Mouse (Mus musculus) liver, embryonic 14.5 days (tissue): ENCODE measurements around the gene Tef. TPM values are rescaled to one million over a fixed set of nuclear protein-coding genes. Genes with fewer than 3 reads are reported as not detected.
A peak's percentile ranks its signal among the peaks of the same experiment; 100 is the strongest.

ENCODE experiments used
- ATAC-seq: fragments of 200-750 bp; cut with Nextera tagmentation; 2 replicates; pipeline ENCODE4 v1.8.0; 2017; ENCODE audit warnings: moderate number of reproducible peaks, mild to moderate bottlenecking, moderate library complexity; ENCODE audit not compliant: insufficient read depth
- DNase-seq, 3 experiments: peaks; one replicate each; pipeline ENCODE4 v3.0.0-alpha.2; 2012 to 2013; ENCODE audit warnings: low read depth in 3 of 3, low spot score in 3 of 3
- H3K27ac ChIP-seq: fragments of 300-500 bp; sonication (generic); 2 replicates; pipeline ENCODE4 v1.5.1; 2014; ENCODE audit warnings: moderate library complexity, mild to moderate bottlenecking, control low read depth, inconsistent platforms
- H3K27me3 ChIP-seq: fragments of 300-500 bp; sonication (generic); 2 replicates; pipeline ENCODE4 v1.6.1; 2014; ENCODE audit warnings: mild to moderate bottlenecking, low read length, moderate library complexity; ENCODE audit not compliant: control insufficient read depth, insufficient read depth
- H3K36me3 ChIP-seq: fragments of 300-500 bp; sonication (generic); replicated peaks from 2 replicates; pipeline ENCODE4 v1.6.1; 2014; ENCODE audit warnings: low read depth; ENCODE audit not compliant: control insufficient read depth, insufficient read depth
- H3K4me1 ChIP-seq, 2 experiments: fragments of 200-500 bp in 1 of 2; fragments of 300-500 bp in 1 of 2; sonication (generic) in 1 of 2; replicated peaks; 2 replicates each; pipeline ENCODE4 v1.6.1; 2012 to 2014; ENCODE audit warnings: antibody characterized with exemption in 1 of 2, inconsistent platforms in 1 of 2, low read length in 1 of 2; ENCODE audit not compliant: control insufficient read depth in 2 of 2, insufficient read depth in 2 of 2
- H3K4me2 ChIP-seq: fragments of 300-500 bp; sonication (generic); 2 replicates; pipeline ENCODE4 v1.6.1; 2014; ENCODE audit warnings: low read depth, mild to moderate bottlenecking, control low read depth, moderate library complexity
- H3K4me3 ChIP-seq, 2 experiments: fragments of 200-500 bp in 1 of 2; fragments of 300-500 bp in 1 of 2; sonication (generic) in 1 of 2; 2 replicates each; pipeline ENCODE4 v1.5.1; 2012 to 2014; ENCODE audit warnings: low read depth in 2 of 2, low read length in 2 of 2, mild to moderate bottlenecking in 2 of 2, control low read depth in 1 of 2, inconsistent platforms in 1 of 2, moderate library complexity in 1 of 2; ENCODE audit not compliant: insufficient read depth in 1 of 2
- H3K9ac ChIP-seq: fragments of 300-500 bp; sonication (generic); replicated peaks from 2 replicates; pipeline ENCODE4 v1.6.1; 2014; ENCODE audit warnings: mild to moderate bottlenecking, control low read depth, moderate library complexity
- H3K9me3 ChIP-seq: fragments of 300-500 bp; sonication (generic); 2 replicates; pipeline ENCODE4 v1.6.1; 2016; ENCODE audit warnings: low read length, mixed read lengths; ENCODE audit not compliant: control insufficient read depth
- CTCF ChIP-seq: IDR thresholded peaks from 2 replicates; pipeline ENCODE4 v1.5.1; 2016; ENCODE audit warnings: antibody characterized with exemption, low read depth, control low read depth
- EP300 ChIP-seq: IDR thresholded peaks from 2 replicates; pipeline ENCODE4 v1.6.1; 2016; ENCODE audit warnings: antibody characterized with exemption, low read depth
- WGBS: fragments of 180-500 bp; shearing (Covaris S2); extraction: QIAGEN DNeasy Blood & Tissue Kit; methylation state at CpG from one replicate; pipeline ENCODE4 v1.1.7; 2014; ENCODE audit not compliant: insufficient replicate concordance; 5-methylcytosine and 5-hydroxymethylcytosine counted together
- polyA plus RNA-seq, 2 experiments: library from polyadenylated mRNA; depleted of rRNA in 1 of 2; stranded (reverse) in 1 of 2; unstranded in 1 of 2; fragments of >200 nt; fragmentation: Nextera tagmentation in 1 of 2; extraction: Ambion mirVana in 1 of 2; gene quantifications; 2 replicates each; pipeline versions ENCODE4 v1.2.1 to v1.2.3; 2012 to 2014

Tef gene
- polyA plus RNA-seq, 2 experiments: 2.7 to 5.1 TPM

DNA sequence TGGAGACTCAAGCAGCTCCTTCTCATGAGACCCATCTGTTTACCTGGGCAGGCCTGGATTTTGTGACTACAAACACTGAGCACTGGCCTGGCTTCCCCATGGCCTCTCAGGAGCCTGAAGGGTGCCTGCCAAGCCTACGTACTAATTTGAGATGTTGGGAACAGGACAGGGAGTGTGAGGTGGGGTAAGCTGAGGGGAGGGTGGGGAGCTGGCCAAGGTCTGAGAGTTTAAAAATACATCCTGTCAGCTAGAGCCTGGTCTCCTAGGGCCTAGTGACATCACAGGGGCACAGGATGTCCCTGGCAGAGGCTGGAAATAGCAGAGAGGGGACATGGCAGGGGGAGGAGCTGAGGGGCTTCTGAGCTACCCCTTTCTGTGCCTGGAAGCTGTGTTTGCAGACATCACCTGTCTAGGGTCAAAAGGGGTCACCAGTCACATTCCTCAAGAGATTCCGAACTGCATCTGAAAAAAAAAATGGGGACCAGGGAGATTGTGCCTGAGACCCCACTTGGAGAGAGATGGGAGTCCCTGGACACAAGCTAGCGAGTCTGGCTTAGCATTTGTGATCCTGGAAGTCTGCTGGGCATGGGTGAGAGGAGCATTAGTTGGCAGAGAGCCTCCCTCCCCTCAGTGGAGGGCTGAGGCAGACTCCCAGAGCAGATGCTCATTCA, 32.1 kb downstream of the Tef start:
- no peak for TF ChIP-seq EP300
- no peak for TF ChIP-seq CTCF
- Histone ChIP-seq H3K9ac (no peak overlapping the region), H3K4me2 (no peak overlapping the region), H3K27ac (no peak overlapping the region), H3K36me3 (no peaks in the 10 kb centered on the region), H3K4me1 (peaks cover 2 to 8% of the 10 kb centered on the region in 2 experiments; a peak in 3 of 4 replicates), H3K27me3 (peaks cover 5% of the 10 kb centered on the region), H3K9me3 (no peaks in the 10 kb centered on the region), H3K4me3 (no peak overlapping the region)
- 72% methylated on average over 3 of the region's 3 CpGs for WGBS
- DNase-seq (no peak), ATAC-seq (no peak)

DNA sequence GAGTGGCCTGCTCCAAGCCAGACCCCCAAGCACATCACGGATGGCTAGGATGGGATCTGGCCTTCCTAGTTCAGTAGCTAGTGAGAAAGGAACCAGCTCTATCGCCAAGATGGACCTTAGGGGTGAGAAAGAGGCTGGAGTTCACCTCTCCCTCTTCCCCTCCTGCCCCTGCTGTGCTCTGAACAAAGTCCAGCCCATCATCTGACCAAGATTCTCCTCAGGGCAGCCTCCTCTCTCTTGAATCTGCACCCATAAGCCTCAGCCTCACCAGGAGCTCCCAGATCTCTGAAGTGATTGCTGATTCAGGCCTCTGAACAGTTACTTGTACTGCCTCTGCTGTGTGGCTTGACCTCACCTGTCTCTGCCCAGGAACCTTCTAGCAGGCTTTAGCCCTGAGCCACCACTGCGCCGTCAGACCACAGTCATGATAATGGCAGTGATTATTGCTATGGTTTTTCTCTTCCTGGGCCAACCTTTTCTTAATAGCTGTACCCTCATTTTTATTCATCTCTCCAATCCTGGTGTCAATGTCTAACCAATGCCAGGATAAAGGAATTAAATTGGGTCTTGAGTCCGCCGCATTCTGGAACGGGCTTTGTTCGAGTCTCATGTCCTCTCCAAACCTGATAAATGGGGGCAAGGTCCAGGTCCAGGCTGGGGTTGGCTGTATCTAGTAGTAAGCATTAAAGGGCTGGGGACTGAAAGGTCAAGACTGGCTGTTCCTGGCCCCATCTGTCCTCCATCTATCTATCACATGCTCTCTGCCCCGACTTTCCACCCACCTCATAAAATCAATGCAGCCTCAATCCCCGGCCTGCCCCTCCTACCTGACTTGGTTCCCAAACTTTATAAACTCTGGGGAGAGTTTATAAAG, 33.0 kb downstream of the Tef start:
- H3K4me2 ChIP-seq: no peak overlapping the region
- no peaks in the 10 kb centered on the region for H3K9me3 ChIP-seq
- H3K4me3 ChIP-seq: no peak overlapping the region
- no peak overlapping the region for H3K27ac ChIP-seq
- ATAC-seq (no peak), DNase-seq (no peak)
- no peak overlapping the region for H3K9ac ChIP-seq
- TF ChIP-seq CTCF (no peak), EP300 (no peak)
- WGBS: 60% methylated on average over 10 of the region's 10 CpGs
- peaks cover 5% of the 10 kb centered on the region for H3K27me3 ChIP-seq
- H3K4me1 ChIP-seq: peaks cover 2 to 10% of the 10 kb centered on the region in 2 experiments; a peak in 3 of 4 replicates
- H3K36me3 ChIP-seq: no peaks in the 10 kb centered on the region

DNA sequence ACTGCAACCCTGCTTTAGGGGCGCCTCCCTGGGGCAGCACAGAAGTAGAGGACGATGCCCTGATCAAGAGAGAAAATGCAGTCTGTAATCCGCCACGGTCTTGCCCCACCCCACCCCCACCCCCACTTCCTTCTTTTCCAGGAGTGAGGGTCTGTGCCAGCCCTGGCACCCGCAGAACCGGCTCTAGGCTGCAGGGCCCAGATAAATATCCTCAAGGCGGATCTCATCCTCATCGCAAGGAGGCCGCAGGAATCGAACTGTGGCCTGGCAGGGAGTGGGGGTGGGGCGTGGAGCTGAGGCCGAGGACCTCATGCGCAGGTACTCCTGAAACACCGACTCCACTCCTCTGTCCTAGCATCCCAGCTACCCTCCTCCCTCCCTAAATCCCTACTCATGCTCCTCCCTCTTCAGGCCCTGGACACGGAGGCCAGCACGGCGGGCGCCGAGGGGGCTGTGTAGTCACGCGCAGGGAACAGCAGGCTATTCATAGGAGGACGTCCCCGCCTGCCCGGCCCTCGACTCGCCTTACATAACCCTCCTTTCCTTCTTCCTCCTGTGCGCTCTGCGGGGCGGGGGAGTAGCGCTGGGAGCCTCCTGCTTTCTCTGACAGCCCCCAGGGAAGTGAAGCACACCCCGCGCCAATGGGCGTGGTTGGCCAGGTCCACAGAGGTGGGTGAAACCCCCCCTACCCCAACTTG, 34.1 kb downstream of the Tef start:
- Histone ChIP-seq H3K27ac (no peak overlapping the region), H3K4me2 (peak overlapping the region; percentile 51), H3K4me3 (peak overlapping the region; percentile 5 to 32; a peak in 3 of 4 replicates), H3K36me3 (no peaks in the 10 kb centered on the region), H3K9ac (no peak overlapping the region), H3K27me3 (peaks cover 5% of the 10 kb centered on the region), H3K4me1 (peaks cover 2 to 10% of the 10 kb centered on the region in 2 experiments; a peak in 3 of 4 replicates), H3K9me3 (no peaks in the 10 kb centered on the region)
- ATAC-seq (no peak), DNase-seq (no peak)
- no peak for TF ChIP-seq EP300
- no peak for TF ChIP-seq CTCF
- 1% methylated on average over 33 of the region's 33 CpGs for WGBS

DNA sequence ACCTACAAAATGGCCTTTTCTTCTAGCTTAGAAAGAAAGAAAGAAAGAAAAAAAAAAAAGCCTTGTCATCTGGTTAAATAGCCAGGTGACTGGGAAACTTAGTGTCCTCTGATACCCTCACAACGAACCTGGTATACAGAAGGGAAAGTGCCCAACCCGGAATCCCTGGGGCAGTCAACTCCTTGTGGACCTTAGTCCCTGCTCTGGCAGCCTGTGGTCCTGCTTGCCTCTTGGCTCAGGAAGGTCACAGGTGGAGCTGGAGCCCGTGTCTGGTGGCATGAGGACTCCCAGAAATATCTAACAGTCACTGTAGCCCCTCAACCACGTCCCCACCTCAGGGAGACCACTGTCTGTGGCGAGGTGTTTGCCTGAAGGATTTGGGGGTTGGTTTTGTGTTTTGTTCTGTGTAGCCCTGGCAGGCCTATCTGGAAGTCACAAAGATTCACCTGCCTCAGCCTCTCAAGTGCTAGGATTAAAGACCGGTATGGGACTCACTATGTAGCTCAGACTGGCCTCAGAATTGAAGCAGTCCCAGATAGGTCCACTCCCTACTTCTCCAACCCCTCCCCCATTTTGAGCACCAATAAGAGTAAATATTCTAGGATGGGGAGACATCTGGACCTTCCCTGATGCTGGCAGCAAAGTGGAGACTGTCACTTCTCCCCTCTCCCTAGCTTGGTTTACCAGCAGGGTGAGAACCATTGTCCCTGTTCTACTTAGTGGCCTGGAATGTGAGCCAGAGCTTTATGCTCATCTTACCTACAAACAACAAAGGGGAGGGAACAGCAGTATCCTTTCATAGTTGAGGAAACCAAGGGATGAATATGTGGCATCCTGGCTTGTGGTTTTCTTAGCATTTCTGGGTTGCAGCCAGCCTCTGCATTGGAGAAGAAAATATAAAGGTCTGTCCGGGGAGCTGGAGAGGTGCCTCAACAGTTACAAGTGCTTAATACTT, 35.0 kb downstream of the Tef start:
- DNase-seq: no peak

More for the DNA sequence above, 35.0 kb downstream of the Tef start:
- H3K4me2 ChIP-seq: no peak overlapping the region
- H3K4me1 ChIP-seq: peaks cover 2 to 8% of the 10 kb centered on the region in 2 experiments; a peak in 3 of 4 replicates
- H3K36me3 ChIP-seq: no peaks in the 10 kb centered on the region
- H3K9me3 ChIP-seq: no peaks in the 10 kb centered on the region
- no peak overlapping the region for H3K4me3 ChIP-seq
- no peak for ATAC-seq
- TF ChIP-seq CTCF (no peak), EP300 (no peak)
- 59% methylated on average over 7 of the region's 7 CpGs for WGBS
- H3K9ac ChIP-seq: no peak overlapping the region
- no peak overlapping the region for H3K27ac ChIP-seq
- H3K27me3 ChIP-seq: peaks cover 5% of the 10 kb centered on the region
